Mouse (Mus musculus) CH12.LX (cell line): ENCODE results near the gene 4932438H23Rik.

Source experiments
- CTCF ChIP-seq, 2 experiments: IDR thresholded peaks in 1 of 2; conservative IDR thresholded peaks in 1 of 2; 2 replicates each; pipeline ENCODE4 v1.5.1; 2011 to 2012; ENCODE audit warnings: low read depth in 2 of 2, low read length in 2 of 2, improper control_type of control experiment in 1 of 2, inconsistent platforms in 1 of 2, mild to moderate bottlenecking in 1 of 2, moderate library complexity in 1 of 2
- NELFE ChIP-seq: IDR thresholded peaks from 2 replicates; pipeline ENCODE4 v1.6.1; 2011; ENCODE audit warnings: low read depth, low read length, improper control_type of control experiment

- TF ChIP-seq CTCF (conservative IDR thresholded peaks at IDR 0.05 in 1 of 2, IDR thresholded peaks at IDR 0.05 in 1 of 2; ENCODE audit: low read depth in 2 of 2, low read length in 2 of 2) (no peak), NELFE (no peak)
These were observed 84.9 kb downstream of the 4932438H23Rik start for GRCm38 (mm10) chr16:91009942-91010529.
